Comparison of ENCODE assay signal across 9 mouse cellular contexts in the genomic region with DNA sequence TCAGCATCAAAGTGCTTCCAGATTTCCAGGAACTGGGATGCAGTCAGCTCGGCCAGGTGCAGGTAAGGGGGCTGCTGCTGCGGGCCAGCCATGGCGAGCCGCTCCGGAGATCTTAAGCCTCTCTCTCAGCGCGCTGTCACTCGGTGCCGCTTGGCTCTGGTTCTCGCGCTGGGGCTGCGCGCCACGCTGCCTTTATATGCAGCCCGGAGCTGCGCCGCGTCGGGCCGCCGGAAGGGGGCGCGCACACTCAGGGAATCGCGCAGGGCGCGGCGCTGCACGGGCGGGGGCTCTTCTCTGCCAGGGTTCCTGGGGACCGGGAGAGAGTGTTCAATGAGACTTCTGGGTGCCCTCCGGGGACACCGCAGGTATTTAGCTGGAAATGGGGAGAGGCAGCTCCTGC. TPM values are rescaled to one million over a fixed set of nuclear protein-coding genes. Genes with fewer than 3 reads are reported as not detected.
DNase-seq lines count a peak whose midpoint lies in the region; ATAC-seq lines count a peak whose summit lies in the region.
"Had no signal": no experiment of that assay in that cellular context is flagged by ENCODE, and none has a peak within 500 bp of the region (broad histone marks: within the 10 kb centered on the region; RNA-seq: fewer than 3 reads in every experiment).

Calb2 (minus strand) TSS at position 165 of the 400 bp plus-strand sequence.

- peak within 1 kb of the TSS; percentile 18; the same call in 1 of the 2 replicates for H3K4me3 ChIP-seq in forebrain, embryonic 14.5 days (ENCODE audit: low read depth, low read length)
- H3K4me3 ChIP-seq in hindbrain, embryonic 12.5 days: peak within 1 kb of the TSS; percentile 16; the same call in 1 of the 2 replicates

- ATAC-seq in forebrain, embryonic 14.5 days: peak; percentile 93
- peak; percentile 74 for ATAC-seq in hindbrain, embryonic 12.5 days (ENCODE audit: low FRiP score)

- no peaks in the 10 kb centered on the region for H3K36me3 ChIP-seq in forebrain, embryonic 14.5 days (ENCODE audit: control insufficient read depth, insufficient read depth, low read length)
- H3K36me3 ChIP-seq in hindbrain, embryonic 12.5 days: no peaks in the 10 kb centered on the region

- H3K27me3 ChIP-seq in forebrain, embryonic 14.5 days (replicated peaks; ENCODE audit: control insufficient read depth, insufficient read depth, low read length): peaks cover 3% of the 10 kb centered on the region; the same call in 1 of the 2 replicates
- H3K27me3 ChIP-seq in hindbrain, embryonic 12.5 days: peaks cover 28% of the 10 kb centered on the region

- H3K9me3 ChIP-seq in forebrain, embryonic 14.5 days (replicated peaks; ENCODE audit: control insufficient read depth, low read length): no peaks in the 10 kb centered on the region
- H3K9me3 ChIP-seq in hindbrain, embryonic 12.5 days (replicated peaks): no peaks in the 10 kb centered on the region

- no peak within 1 kb of the TSS for H3K27ac ChIP-seq in forebrain, embryonic 14.5 days (ENCODE audit: low read depth, low read length)
- H3K27ac ChIP-seq in hindbrain, embryonic 12.5 days: no peak within 1 kb of the TSS

- H3K9ac ChIP-seq in forebrain, embryonic 14.5 days (ENCODE audit: low read length): peak within 1 kb of the TSS; percentile 41; the same call in 1 of the 2 replicates
- no peak within 1 kb of the TSS for H3K9ac ChIP-seq in hindbrain, embryonic 12.5 days

- under 1% methylated on average over 33 of the region's 33 CpGs for WGBS in forebrain, embryonic 14.5 days
- under 1% methylated on average over 33 of the region's 33 CpGs for WGBS in hindbrain, embryonic 12.5 days

- peak within 1 kb of the TSS; percentile 48 for H3K4me2 ChIP-seq in forebrain, embryonic 14.5 days (ENCODE audit: low read length)
- H3K4me2 ChIP-seq in hindbrain, embryonic 12.5 days (replicated peaks): peak within 1 kb of the TSS; percentile 48

- H3K4me1 ChIP-seq in forebrain, embryonic 14.5 days (ENCODE audit: control insufficient read depth, insufficient read depth, low read length): no peaks in the 10 kb centered on the region
- H3K4me1 ChIP-seq in hindbrain, embryonic 12.5 days: peaks cover 4% of the 10 kb centered on the region

- peak; percentile 6 to 25 for DNase-seq in adrenal gland, adult 18-20 months (ENCODE audit: low spot score in 2 of 2)
- peak; percentile 86 for DNase-seq in cerebellum, adult 11-12 months
- peak; percentile 84 for DNase-seq in forebrain, embryonic 14.5 days (ENCODE audit: low spot score)
- DNase-seq in layer of hippocampus, postnatal 25 days (ENCODE audit: extremely low spot score in 1 of 2, low spot score in 1 of 2): peak; percentile 71 to 87
- peak; percentile 27 for DNase-seq in lung, postnatal 36 days
- DNase-seq in right cerebral cortex, adult 2 months (ENCODE audit: low spot score in 2 of 2): peak; percentile 61 to 72
- no peak for DNase-seq in urinary bladder, postnatal 10 days (ENCODE audit: low spot score)

RNA-seq across cellular contexts. Expression of gene Calb2, which starts in this region (rescaled TPM):
- 1 to 10 TPM in 1 of 2 experiments, under 1 TPM in 1; 0.36 to 1.2 TPM for total RNA-seq in adrenal gland, adult 18-20 months (2021)
- 93.2 and 128 TPM in 2 replicates for polyA plus RNA-seq in forebrain, embryonic 14.5 days (2014; fragmentation: Nextera tagmentation; extraction: Ambion mirVana)
- 23.9 and 28.8 TPM in 2 replicates for polyA plus RNA-seq in hindbrain, embryonic 12.5 days (2016; fragmentation: Nextera tagmentation; extraction: Ambion mirVana)
- 10 to 100 TPM; 45.5 to 55.4 TPM for total RNA-seq in layer of hippocampus, postnatal 25 days (2021)
- total RNA-seq: gastrocnemius, adult 8-10 months had no signal

Comparison
In these comparisons a context has a peak if more than half of its experiments do, and no peak if none do; other contexts are left out.
1. RNA of gene Calb2 (total RNA-seq): 45.5 to 55.4 TPM in layer of hippocampus, postnatal 25 days; 0.36 to 1.2 TPM in adrenal gland, adult 18-20 months; every median in the first group is over 10 times any median in the second.